Mouse (Mus musculus): ENCODE data around the gene Mgat3. TPM values are rescaled to one million over a fixed set of nuclear protein-coding genes. Genes with fewer than 3 reads are reported as not detected.

Mgat3 gene
- polyA plus RNA-seq, 1 experiment from 2014 or later = 12.8 TPM

- Histone ChIP-seq H3K27ac (ENCODE audit: low read length) (no peak overlapping the region), H3K4me2 (replicated peaks; ENCODE audit: low read depth, low read length) (no peak overlapping the region), H3K9me3 (ENCODE audit: control insufficient read depth, low read depth, low read length) (no peaks in the 10 kb centered on the region), H3K4me1 (ENCODE audit: control insufficient read depth, insufficient read depth, low read length) (peaks cover 3% of the 10 kb centered on the region; the same call in 1 of the 2 replicates), H3K36me3 (ENCODE audit: control insufficient read depth, insufficient read depth, low read length) (peaks cover 21% of the 10 kb centered on the region), H3K27me3 (ENCODE audit: control insufficient read depth, insufficient read depth, low read length) (no peaks in the 10 kb centered on the region), H3K9ac (replicated peaks; ENCODE audit: low read depth, low read length) (no peak overlapping the region), H3K4me3 (ENCODE audit: low read depth, low read length) (no peak overlapping the region)
- 16% methylated on average over 10 of the region's 10 CpGs for WGBS
- 0 out of 2 replicates have a peak, but pooled peaks have one; percentile 29 for ATAC-seq (ENCODE audit: insufficient number of reproducible peaks, insufficient read depth, low FRiP score, low read depth)
These were observed 42.4 kb downstream of the Mgat3 start for GRCm38 (mm10) chr15:80215716-80216479.

- Histone ChIP-seq H3K4me1 (ENCODE audit: control insufficient read depth, insufficient read depth, low read length) (peaks cover 3% of the 10 kb centered on the region; the same call in 1 of the 2 replicates), H3K36me3 (ENCODE audit: control insufficient read depth, insufficient read depth, low read length) (peaks cover 16% of the 10 kb centered on the region), H3K9me3 (ENCODE audit: control insufficient read depth, low read depth, low read length) (no peaks in the 10 kb centered on the region), H3K27ac (ENCODE audit: low read length) (no peak overlapping the region), H3K27me3 (ENCODE audit: control insufficient read depth, insufficient read depth, low read length) (no peaks in the 10 kb centered on the region), H3K4me2 (replicated peaks; ENCODE audit: low read depth, low read length) (no peak overlapping the region), H3K4me3 (ENCODE audit: low read depth, low read length) (no peak overlapping the region), H3K9ac (replicated peaks; ENCODE audit: low read depth, low read length) (no peak overlapping the region)
- WGBS = 55% methylated on average over 9 of the region's 9 CpGs
- ATAC-seq (ENCODE audit: insufficient number of reproducible peaks, insufficient read depth, low FRiP score, low read depth) = no peak
These were observed 42.9 kb downstream of the Mgat3 start for GRCm38 (mm10) chr15:80216480-80216820.

DNA sequence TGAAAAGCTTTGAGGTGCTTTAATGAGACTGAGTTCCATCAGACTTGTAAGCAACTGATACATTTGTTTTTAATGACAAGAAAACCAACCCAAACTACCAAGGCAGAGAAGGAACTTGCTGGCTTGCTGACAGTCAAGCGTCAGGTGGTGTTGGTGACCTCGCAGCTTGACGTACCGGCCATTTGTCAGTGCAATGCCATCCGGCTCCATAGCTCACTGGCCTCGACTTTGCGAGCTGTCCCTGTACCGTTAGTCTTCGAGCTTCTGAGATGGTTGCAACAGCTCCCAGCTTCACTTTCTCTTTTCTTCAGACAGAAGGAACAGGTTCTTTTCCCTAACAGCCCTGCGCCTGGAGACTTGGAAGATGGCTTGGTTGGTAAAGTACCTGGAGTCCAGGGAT, 44.0 kb downstream of the Mgat3 start:
- H3K27ac ChIP-seq (ENCODE audit: low read length) = no peak overlapping the region
- peaks cover 3% of the 10 kb centered on the region; the same call in 1 of the 2 replicates for H3K4me1 ChIP-seq (ENCODE audit: control insufficient read depth, insufficient read depth, low read length)
- no peaks in the 10 kb centered on the region for H3K9me3 ChIP-seq (ENCODE audit: control insufficient read depth, low read depth, low read length)
- no peak overlapping the region for H3K4me3 ChIP-seq (ENCODE audit: low read depth, low read length)
- H3K4me2 ChIP-seq (replicated peaks; ENCODE audit: low read depth, low read length) = no peak overlapping the region
- ATAC-seq (ENCODE audit: insufficient number of reproducible peaks, insufficient read depth, low FRiP score, low read depth) = no peak
- peaks cover 6% of the 10 kb centered on the region; the same call in 1 of the 2 replicates for H3K36me3 ChIP-seq (ENCODE audit: control insufficient read depth, insufficient read depth, low read length)
- 89% methylated on average over 10 of the region's 10 CpGs for WGBS
- H3K27me3 ChIP-seq (ENCODE audit: control insufficient read depth, insufficient read depth, low read length) = no peaks in the 10 kb centered on the region
- no peak overlapping the region for H3K9ac ChIP-seq (replicated peaks; ENCODE audit: low read depth, low read length)

- no peak overlapping the region for H3K27ac ChIP-seq (ENCODE audit: low read length)
- ATAC-seq (ENCODE audit: insufficient number of reproducible peaks, insufficient read depth, low FRiP score, low read depth) = no peak
- no peaks in the 10 kb centered on the region for H3K27me3 ChIP-seq (ENCODE audit: control insufficient read depth, insufficient read depth, low read length)
- peaks cover 4% of the 10 kb centered on the region; the same call in 1 of the 2 replicates for H3K36me3 ChIP-seq (ENCODE audit: control insufficient read depth, insufficient read depth, low read length)
- no peak overlapping the region for H3K4me3 ChIP-seq (ENCODE audit: low read depth, low read length)
- WGBS = 20% methylated on average over 14 of the region's 14 CpGs
- H3K4me2 ChIP-seq (replicated peaks; ENCODE audit: low read depth, low read length) = no peak overlapping the region
- peaks cover 3% of the 10 kb centered on the region; the same call in 1 of the 2 replicates for H3K4me1 ChIP-seq (ENCODE audit: control insufficient read depth, insufficient read depth, low read length)
- no peaks in the 10 kb centered on the region for H3K9me3 ChIP-seq (ENCODE audit: control insufficient read depth, low read depth, low read length)
- H3K9ac ChIP-seq (replicated peaks; ENCODE audit: low read depth, low read length) = no peak overlapping the region; the same call in 1 of the 2 replicates
These were observed 45.7 kb downstream of the Mgat3 start for GRCm38 (mm10) chr15:80219211-80219610.

DNA sequence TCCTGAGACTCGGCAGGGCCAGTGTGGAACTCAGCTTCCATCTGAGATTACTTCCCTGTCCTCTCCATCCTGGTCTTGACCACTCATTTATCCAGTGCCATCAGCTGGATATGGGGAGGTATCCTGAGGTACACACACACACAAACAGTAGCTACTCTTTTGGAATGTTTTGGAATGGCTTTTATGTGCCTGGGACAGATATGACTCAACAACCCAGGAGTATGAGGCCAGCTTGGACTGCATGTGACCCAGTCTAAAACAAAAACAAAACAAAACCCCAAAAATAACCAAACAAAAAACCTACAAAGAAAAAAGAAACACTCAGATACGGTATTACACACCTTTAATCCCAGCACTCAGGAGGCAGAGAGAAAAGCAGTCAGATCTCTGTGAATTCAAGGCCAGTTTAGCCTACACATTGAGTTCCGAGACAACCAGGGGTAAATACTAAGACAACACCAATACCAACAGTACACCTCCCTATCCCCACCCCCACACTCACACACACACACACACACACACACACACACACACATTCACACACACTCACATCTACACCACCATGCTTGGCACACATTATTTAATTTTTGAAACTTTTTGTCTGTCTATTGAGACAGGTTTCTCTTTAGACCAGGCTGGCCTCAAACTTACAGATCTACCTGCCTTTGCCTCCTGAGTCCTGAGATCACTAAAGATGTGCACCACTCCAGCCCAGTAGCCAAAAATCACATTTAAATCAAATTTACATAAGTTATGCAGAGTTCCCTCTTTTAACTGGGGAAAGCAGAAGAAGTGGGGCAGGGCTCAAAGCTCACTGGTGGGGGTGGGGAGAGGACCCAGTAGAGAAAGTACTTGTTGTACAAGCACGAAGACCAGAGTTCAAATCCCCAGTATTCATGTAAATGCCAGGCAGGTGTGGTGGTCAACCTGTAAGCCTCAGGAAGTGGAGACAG, 46.5 kb downstream of the Mgat3 start:
- ATAC-seq (ENCODE audit: insufficient number of reproducible peaks, insufficient read depth, low FRiP score, low read depth) = no peak
- Histone ChIP-seq H3K4me3 (ENCODE audit: low read depth, low read length) (no peak overlapping the region), H3K27me3 (ENCODE audit: control insufficient read depth, insufficient read depth, low read length) (no peaks in the 10 kb centered on the region), H3K4me2 (replicated peaks; ENCODE audit: low read depth, low read length) (no peak overlapping the region), H3K9ac (replicated peaks; ENCODE audit: low read depth, low read length) (no peak overlapping the region), H3K36me3 (ENCODE audit: control insufficient read depth, insufficient read depth, low read length) (peaks cover 4% of the 10 kb centered on the region; the same call in 1 of the 2 replicates), H3K27ac (ENCODE audit: low read length) (no peak overlapping the region), H3K9me3 (ENCODE audit: control insufficient read depth, low read depth, low read length) (no peaks in the 10 kb centered on the region), H3K4me1 (ENCODE audit: control insufficient read depth, insufficient read depth, low read length) (peaks cover 3% of the 10 kb centered on the region; the same call in 1 of the 2 replicates)
- 52% methylated on average over 4 of the region's 4 CpGs for WGBS

DNA sequence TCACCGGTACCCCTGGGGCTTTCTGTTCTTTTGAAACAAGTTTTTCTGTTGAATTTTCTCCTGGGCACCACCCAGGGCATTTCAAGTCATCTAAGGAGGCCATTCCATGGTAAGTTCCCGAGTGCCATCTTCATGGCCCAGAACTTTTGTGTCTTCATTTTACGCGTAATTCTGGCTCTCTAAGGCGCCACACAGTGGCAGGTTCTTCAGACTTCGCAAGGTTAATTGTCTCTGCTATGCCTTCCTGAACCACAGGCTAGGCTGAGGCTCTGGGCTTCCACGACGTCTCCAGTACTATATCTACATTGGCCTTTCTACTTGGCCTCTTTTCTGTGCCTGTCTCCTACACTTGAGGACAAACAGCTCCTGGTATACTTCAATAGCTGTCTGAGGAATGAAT, 47.5 kb downstream of the Mgat3 start:
- H3K9ac ChIP-seq (replicated peaks; ENCODE audit: low read depth, low read length) = no peak overlapping the region
- no peak for ATAC-seq (ENCODE audit: insufficient number of reproducible peaks, insufficient read depth, low FRiP score, low read depth)

GRCm38 (mm10) chr15:80223751-80224150, 50.2 kb downstream of the Mgat3 start:
- H3K27ac ChIP-seq (ENCODE audit: low read length) = no peak overlapping the region
- H3K36me3 ChIP-seq (ENCODE audit: control insufficient read depth, insufficient read depth, low read length) = no peaks in the 10 kb centered on the region
- peaks cover 3% of the 10 kb centered on the region; the same call in 1 of the 2 replicates for H3K4me1 ChIP-seq (ENCODE audit: control insufficient read depth, insufficient read depth, low read length)
- H3K4me3 ChIP-seq (ENCODE audit: low read depth, low read length) = no peak overlapping the region
- no peak overlapping the region for H3K9ac ChIP-seq (replicated peaks; ENCODE audit: low read depth, low read length)
- H3K9me3 ChIP-seq (ENCODE audit: control insufficient read depth, low read depth, low read length) = no peaks in the 10 kb centered on the region
- no peak overlapping the region for H3K4me2 ChIP-seq (replicated peaks; ENCODE audit: low read depth, low read length)
- no peaks in the 10 kb centered on the region for H3K27me3 ChIP-seq (ENCODE audit: control insufficient read depth, insufficient read depth, low read length)
- no peak for ATAC-seq (ENCODE audit: insufficient number of reproducible peaks, insufficient read depth, low FRiP score, low read depth)
- 88% methylated on average over 7 of the region's 7 CpGs for WGBS

More for the DNA sequence above, 47.5 kb downstream of the Mgat3 start:
- Histone ChIP-seq H3K27me3 (ENCODE audit: control insufficient read depth, insufficient read depth, low read length) (no peaks in the 10 kb centered on the region), H3K9me3 (ENCODE audit: control insufficient read depth, low read depth, low read length) (no peaks in the 10 kb centered on the region), H3K36me3 (ENCODE audit: control insufficient read depth, insufficient read depth, low read length) (peaks cover 4% of the 10 kb centered on the region; the same call in 1 of the 2 replicates), H3K27ac (ENCODE audit: low read length) (no peak overlapping the region), H3K4me2 (replicated peaks; ENCODE audit: low read depth, low read length) (no peak overlapping the region), H3K4me3 (ENCODE audit: low read depth, low read length) (no peak overlapping the region), H3K4me1 (ENCODE audit: control insufficient read depth, insufficient read depth, low read length) (peaks cover 3% of the 10 kb centered on the region; the same call in 1 of the 2 replicates)
- 71% methylated on average over 8 of the region's 8 CpGs for WGBS

- Histone ChIP-seq H3K27me3 (ENCODE audit: control insufficient read depth, insufficient read depth, low read length) (no peaks in the 10 kb centered on the region), H3K9ac (replicated peaks; ENCODE audit: low read depth, low read length) (no peak overlapping the region), H3K4me3 (ENCODE audit: low read depth, low read length) (no peak overlapping the region), H3K9me3 (ENCODE audit: control insufficient read depth, low read depth, low read length) (no peaks in the 10 kb centered on the region), H3K4me2 (replicated peaks; ENCODE audit: low read depth, low read length) (no peak overlapping the region), H3K4me1 (ENCODE audit: control insufficient read depth, insufficient read depth, low read length) (no peaks in the 10 kb centered on the region), H3K27ac (ENCODE audit: low read length) (no peak overlapping the region), H3K36me3 (ENCODE audit: control insufficient read depth, insufficient read depth, low read length) (no peaks in the 10 kb centered on the region)
- ATAC-seq (ENCODE audit: insufficient number of reproducible peaks, insufficient read depth, low FRiP score, low read depth) = peak; percentile 63
- 26% methylated on average over 9 of the region's 9 CpGs for whole genome bisulfite sequencing
These were observed 51.7 kb downstream of the Mgat3 start for GRCm38 (mm10) chr15:80225208-80225607.

Data from stomach, embryonic 14.5 days (tissue).